Mouse (Mus musculus) thymus, adult 2 months (tissue): ENCODE results near the gene Rps26.

Experiments used
- CTCF ChIP-seq: fragments of 200-500 bp; IDR thresholded peaks from 2 replicates; pipeline ENCODE4 v1.5.1; 2012; ENCODE audit warnings: mild to moderate bottlenecking, control low read depth, low read length, moderate library complexity, borderline replicate concordance; ENCODE audit not compliant: control insufficient read depth, poor library complexity, insufficient read depth; ENCODE audit errors: extremely low read depth
- POLR2A ChIP-seq: fragments of 200-500 bp; IDR thresholded peaks from 2 replicates; pipeline ENCODE4 v1.6.1; 2012; ENCODE audit warnings: mild to moderate bottlenecking, low read length, control low read depth, moderate library complexity; ENCODE audit not compliant: control insufficient read depth, poor library complexity, insufficient read depth; ENCODE audit errors: extremely low read depth

- TF ChIP-seq CTCF (no peak), POLR2A (no peak)
Observed at GRCm38 (mm10) chr10:128620241-128620640, 6.3 kb downstream of the Rps26 start.
